Mouse (Mus musculus) lung, embryonic 16.5 days (tissue): ENCODE measurements around the gene Rnf111. TPM values are rescaled to one million over a fixed set of nuclear protein-coding genes. Genes with fewer than 3 reads are reported as not detected.
"Not testable (repeated sequence)": the region's sequence is repeated elsewhere in the genome, so short reads cannot be mapped to it uniquely, and the experiment has no call there.

Source experiments
- ATAC-seq: fragments of 200-750 bp; cut with Nextera tagmentation; 2 replicates; pipeline ENCODE4 v1.8.0; 2017; ENCODE audit warnings: low read depth, mild to moderate bottlenecking, moderate library complexity
- H3K27ac ChIP-seq: fragments of 300-500 bp; sonication (generic); 2 replicates; pipeline ENCODE4 v1.5.1; 2014; ENCODE audit warnings: mild to moderate bottlenecking, control low read depth, low read length
- H3K27me3 ChIP-seq: fragments of 300-500 bp; sonication (generic); 2 replicates; pipeline ENCODE4 v1.6.1; 2014; ENCODE audit warnings: low read depth, low read length, mixed read lengths; ENCODE audit not compliant: control insufficient read depth, insufficient read depth
- H3K36me3 ChIP-seq: fragments of 300-500 bp; sonication (generic); 2 replicates; pipeline ENCODE4 v1.6.1; 2014; ENCODE audit warnings: low read length; ENCODE audit not compliant: control insufficient read depth, insufficient read depth
- H3K4me1 ChIP-seq: fragments of 300-500 bp; sonication (generic); replicated peaks from 2 replicates; pipeline ENCODE4 v1.6.1; 2014; ENCODE audit warnings: low read length, mixed read lengths; ENCODE audit not compliant: control insufficient read depth, insufficient read depth
- H3K4me2 ChIP-seq: fragments of 300-500 bp; sonication (generic); 2 replicates; pipeline ENCODE4 v1.6.1; 2014; ENCODE audit warnings: low read depth, low read length, control low read depth
- H3K4me3 ChIP-seq: fragments of 300-500 bp; sonication (generic); 2 replicates; pipeline ENCODE4 v1.5.1; 2014; ENCODE audit warnings: mild to moderate bottlenecking, low read length, control low read depth
- H3K9ac ChIP-seq: fragments of 300-500 bp; sonication (generic); 2 replicates; pipeline ENCODE4 v1.6.1; 2014; ENCODE audit warnings: low read length, control low read depth
- H3K9me3 ChIP-seq: fragments of 300-500 bp; sonication (generic); 2 replicates; pipeline ENCODE4 v1.6.1; 2016; ENCODE audit warnings: low read length; ENCODE audit not compliant: control insufficient read depth
- WGBS: fragments of 180-500 bp; shearing (Covaris S2); extraction: QIAGEN DNeasy Blood & Tissue Kit; methylation state at CpG from one replicate; pipeline ENCODE4 v1.1.7; 2014; 5-methylcytosine and 5-hydroxymethylcytosine counted together
- polyA plus RNA-seq: library from polyadenylated mRNA; unstranded; fragments of >200 nt; fragmentation: Nextera tagmentation; extraction: Ambion mirVana; gene quantifications from 2 replicates; pipeline ENCODE4 v1.2.1, GENCODE M21; 2015

Gene Rnf111
- polyA plus RNA-seq, 1 experiment from 2014 or later: 25.2 TPM

GRCm38 (mm10) chr9:70481872-70482271, 21.7 kb downstream of the Rnf111 start:
- Histone ChIP-seq H3K27ac (no peak overlapping the region), H3K9me3 (no peaks in the 10 kb centered on the region), H3K4me2 (no peak overlapping the region), H3K4me1 (no peaks in the 10 kb centered on the region), H3K9ac (no peak overlapping the region), H3K4me3 (no peak overlapping the region), H3K36me3 (peaks cover 4% of the 10 kb centered on the region; the same call in 1 of the 2 replicates), H3K27me3 (no peaks in the 10 kb centered on the region)
- ATAC-seq: no peak

DNA sequence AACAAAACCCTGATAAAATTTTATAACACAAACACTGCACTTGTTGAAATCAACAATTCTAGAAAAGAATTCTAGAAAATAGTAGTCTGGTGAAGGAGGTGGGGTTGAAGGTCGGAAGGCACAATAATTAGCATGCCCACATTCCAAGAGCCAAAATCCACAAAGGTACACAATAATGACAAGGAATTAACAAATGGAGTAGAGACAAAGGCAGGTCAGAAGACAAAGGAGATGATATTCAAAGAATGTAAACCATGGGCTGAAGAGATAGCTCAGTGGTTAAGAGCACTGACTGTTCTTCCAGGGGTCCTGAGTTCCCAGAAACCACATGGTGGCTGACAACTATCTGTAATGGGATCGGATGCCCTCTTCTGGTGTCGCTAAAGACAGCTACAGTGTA, 26.3 kb downstream of the Rnf111 start:
- no peak overlapping the region for H3K4me3 ChIP-seq
- no peaks in the 10 kb centered on the region for H3K27me3 ChIP-seq
- 86% methylated on average over 3 of the region's 3 CpGs for WGBS
- ATAC-seq: no peak
- no peak overlapping the region for H3K27ac ChIP-seq
- H3K9ac ChIP-seq: no peak overlapping the region
- H3K9me3 ChIP-seq: no peaks in the 10 kb centered on the region
- H3K36me3 ChIP-seq: peaks cover 23% of the 10 kb centered on the region
- H3K4me2 ChIP-seq: no peak overlapping the region
- no peaks in the 10 kb centered on the region for H3K4me1 ChIP-seq

DNA sequence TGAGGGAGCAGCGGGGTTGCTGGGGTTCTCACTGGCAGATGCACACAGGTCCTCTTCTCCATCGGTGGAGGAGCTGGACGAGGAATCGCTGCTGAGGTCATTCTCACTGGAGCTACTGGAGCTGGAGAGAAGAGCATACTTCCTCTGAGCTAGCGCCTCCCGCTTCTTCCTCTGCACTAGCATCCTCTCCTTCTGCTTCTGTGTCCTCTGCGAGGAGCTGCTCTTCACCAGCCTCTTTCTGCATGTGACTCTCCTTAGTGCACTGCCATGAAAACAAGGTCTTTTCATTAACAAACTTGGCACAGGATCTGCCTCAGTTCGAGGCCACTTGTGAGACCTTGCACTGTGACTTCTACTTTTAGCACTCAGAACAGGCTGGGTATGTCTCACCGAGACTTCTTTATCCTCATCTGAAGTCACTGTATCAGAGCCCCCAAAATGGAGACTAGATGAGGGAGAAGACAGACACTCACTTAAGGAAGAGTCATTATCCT, 27.7 kb downstream of the Rnf111 start:
- H3K9ac ChIP-seq: no peak overlapping the region
- H3K4me1 ChIP-seq: no peaks in the 10 kb centered on the region
- 95% methylated on average over 9 of the region's 9 CpGs for WGBS
- no peak overlapping the region for H3K27ac ChIP-seq
- H3K9me3 ChIP-seq: no peaks in the 10 kb centered on the region
- no peak for ATAC-seq
- H3K36me3 ChIP-seq: peaks cover 23% of the 10 kb centered on the region
- H3K27me3 ChIP-seq: no peaks in the 10 kb centered on the region
- no peak overlapping the region for H3K4me3 ChIP-seq
- no peak overlapping the region for H3K4me2 ChIP-seq

GRCm38 (mm10) chr9:70473400-70473799, 30.1 kb downstream of the Rnf111 start:
- H3K4me3 ChIP-seq: no peak overlapping the region
- H3K27me3 ChIP-seq: no peaks in the 10 kb centered on the region
- H3K27ac ChIP-seq: no peak overlapping the region
- no peak overlapping the region for H3K9ac ChIP-seq
- H3K36me3 ChIP-seq: peaks cover 21% of the 10 kb centered on the region
- H3K9me3 ChIP-seq: no peaks in the 10 kb centered on the region
- H3K4me1 ChIP-seq: no peaks in the 10 kb centered on the region
- H3K4me2 ChIP-seq: no peak overlapping the region
- WGBS: 91% methylated on average over 1 of the region's 1 CpGs
- ATAC-seq: no peak

- not testable (repeated sequence) for H3K4me1 ChIP-seq, H3K9me3 ChIP-seq, H3K9ac ChIP-seq, H3K27ac ChIP-seq, H3K4me2 ChIP-seq, H3K4me3 ChIP-seq, H3K27me3 ChIP-seq, ATAC-seq
- WGBS: 97% methylated on average over 13 of the region's 13 CpGs
- H3K36me3 ChIP-seq: peaks cover 14% of the 10 kb centered on the region
Measured at GRCm38 (mm10) chr9:70463091-70463490, 40.4 kb downstream of the Rnf111 start.

DNA sequence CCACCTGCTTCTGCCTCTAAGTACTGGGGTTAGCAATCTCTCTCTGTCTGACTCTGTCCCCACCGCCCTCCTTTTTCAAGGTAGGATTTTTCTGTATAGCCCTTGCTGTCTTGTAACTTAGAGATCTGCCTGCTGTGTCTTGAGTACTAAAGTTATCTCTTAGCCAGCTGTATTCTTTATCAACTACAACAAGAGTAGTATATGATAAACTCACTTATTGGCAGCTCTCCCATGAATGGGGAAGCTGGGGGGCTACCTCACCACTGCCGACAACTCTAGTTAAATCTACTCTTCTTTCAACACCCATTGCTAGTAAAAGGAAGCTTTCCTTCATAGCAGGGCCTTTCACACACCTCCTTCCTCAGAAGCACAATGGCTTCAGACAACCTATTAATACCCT, 51.2 kb downstream of the Rnf111 start:
- no peaks in the 10 kb centered on the region for H3K9me3 ChIP-seq
- no peaks in the 10 kb centered on the region for H3K27me3 ChIP-seq
- no peak overlapping the region for H3K4me3 ChIP-seq
- no peaks in the 10 kb centered on the region for H3K4me1 ChIP-seq
- H3K4me2 ChIP-seq: no peak overlapping the region
- H3K9ac ChIP-seq: no peak overlapping the region
- 82% methylated on average over 2 of the region's 2 CpGs for WGBS
- no peak overlapping the region for H3K27ac ChIP-seq
- peaks cover 26% of the 10 kb centered on the region for H3K36me3 ChIP-seq
- ATAC-seq: no peak

DNA sequence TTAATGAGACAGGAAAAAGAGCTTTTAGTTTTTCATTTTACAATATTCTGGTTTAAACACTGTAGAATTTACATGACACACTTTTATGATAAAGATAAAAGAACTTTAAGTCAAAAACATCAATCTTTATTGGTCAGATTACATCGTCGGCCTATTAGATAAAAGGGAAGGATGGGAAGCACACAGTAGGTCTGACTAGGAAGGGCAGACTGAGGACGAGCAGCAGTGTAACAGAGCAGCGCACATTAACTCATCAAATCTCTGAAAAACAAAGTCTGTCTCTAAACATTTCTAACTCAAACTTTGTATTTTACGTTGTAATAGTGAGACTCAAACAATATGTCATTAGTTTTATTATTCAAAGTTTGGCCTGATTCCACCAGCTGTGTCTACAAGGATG, 54.5 kb downstream of the Rnf111 start:
- Histone ChIP-seq H3K9ac (no peak overlapping the region), H3K4me3 (no peak overlapping the region), H3K9me3 (no peaks in the 10 kb centered on the region), H3K4me1 (no peaks in the 10 kb centered on the region), H3K27me3 (no peaks in the 10 kb centered on the region), H3K27ac (no peak overlapping the region), H3K36me3 (peaks cover 25% of the 10 kb centered on the region), H3K4me2 (no peak overlapping the region)
- no peak for ATAC-seq
- 91% methylated on average over 5 of the region's 5 CpGs for WGBS

DNA sequence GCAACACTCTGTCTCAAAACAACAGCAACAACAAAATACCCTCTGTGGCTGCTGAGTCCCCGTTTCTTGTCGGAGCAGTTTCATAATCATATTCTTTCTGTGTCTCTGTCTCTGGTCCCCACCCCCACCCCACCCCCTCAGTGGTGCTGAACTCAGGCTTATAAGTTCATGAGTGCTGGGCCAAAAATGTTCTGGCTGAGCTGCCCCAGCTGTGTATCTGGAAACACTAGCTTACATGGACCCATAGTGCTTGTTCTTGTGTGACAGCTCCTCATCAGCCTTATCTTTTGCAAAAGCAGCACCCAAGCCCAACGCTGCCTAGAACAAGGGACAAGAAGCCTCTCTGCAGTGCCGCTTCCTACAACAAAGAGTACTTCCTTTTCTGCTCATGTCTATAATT, 63.6 kb downstream of the Rnf111 start:
- H3K9me3 ChIP-seq: no peaks in the 10 kb centered on the region
- H3K36me3 ChIP-seq: peaks cover 33% of the 10 kb centered on the region
- no peak overlapping the region for H3K27ac ChIP-seq
- no peaks in the 10 kb centered on the region for H3K4me1 ChIP-seq
- H3K4me2 ChIP-seq: no peak overlapping the region
- no peak overlapping the region for H3K4me3 ChIP-seq
- no peak overlapping the region for H3K9ac ChIP-seq
- 67% methylated on average over 4 of the region's 4 CpGs for WGBS
- peak; percentile 88 for ATAC-seq
- no peaks in the 10 kb centered on the region for H3K27me3 ChIP-seq

DNA sequence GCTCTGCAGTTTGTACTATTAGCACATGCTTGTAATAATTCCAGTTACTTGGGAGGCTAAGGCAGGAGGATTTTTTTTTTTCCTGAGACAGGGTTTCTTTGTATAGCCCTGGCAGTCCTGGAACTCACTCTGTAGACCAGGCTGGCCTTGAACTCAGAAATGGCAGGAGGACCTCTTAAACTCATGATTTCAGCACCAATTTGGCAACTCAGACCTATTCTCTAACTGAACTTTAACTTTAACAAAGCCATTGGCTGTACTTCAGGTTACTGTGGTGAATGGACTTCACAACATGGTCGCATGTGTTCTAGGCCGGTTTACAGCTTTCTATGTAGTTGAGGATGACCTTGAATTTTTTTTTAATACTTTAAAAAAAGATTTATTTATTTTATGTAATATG, 80.9 kb downstream of the Rnf111 start:
- 95% methylated on average over 2 of the region's 2 CpGs for WGBS
- H3K36me3 ChIP-seq: peaks cover 19% of the 10 kb centered on the region
- no peak for ATAC-seq
- no peak overlapping the region for H3K27ac ChIP-seq
- no peak overlapping the region for H3K4me3 ChIP-seq
- H3K9ac ChIP-seq: no peak overlapping the region
- no peaks in the 10 kb centered on the region for H3K9me3 ChIP-seq
- H3K4me1 ChIP-seq: peaks cover 11% of the 10 kb centered on the region
- H3K27me3 ChIP-seq: no peaks in the 10 kb centered on the region
- no peak overlapping the region for H3K4me2 ChIP-seq
